Mouse (Mus musculus) C2C12 (cell line): ENCODE results near the gene Zbtb8a.

Experiments used
- CEBPB ChIP-seq: IDR thresholded peaks from one replicate; pipeline ENCODE4 v1.6.1; 2011; ENCODE audit warnings: low read depth, mild to moderate bottlenecking, control low read depth, moderate library complexity
- CTCF ChIP-seq: IDR thresholded peaks from one replicate; pipeline ENCODE4 v1.5.1; 2011; ENCODE audit not compliant: control insufficient read depth, insufficient read depth, insufficient read length
- FOSL1 ChIP-seq: IDR thresholded peaks from one replicate; pipeline ENCODE4 v1.8.0; 2011; ENCODE audit warnings: mild to moderate bottlenecking, low read length; ENCODE audit not compliant: poor library complexity, insufficient read depth, severe bottlenecking
- MAX ChIP-seq: IDR thresholded peaks from one replicate; pipeline ENCODE4 v1.6.1; 2011; ENCODE audit warnings: mild to moderate bottlenecking, control low read depth
- MYOD1 ChIP-seq: IDR thresholded peaks from one replicate; pipeline ENCODE4 v1.6.1; 2011; ENCODE audit warnings: low read depth; ENCODE audit not compliant: control insufficient read depth, insufficient read length
- MYOG ChIP-seq: IDR thresholded peaks from one replicate; pipeline ENCODE4 v1.6.1; 2011; ENCODE audit not compliant: control insufficient read depth, insufficient read length; ENCODE audit errors: extremely low read depth
- USF1 ChIP-seq: IDR thresholded peaks from one replicate; pipeline ENCODE4 v1.6.1; 2011; ENCODE audit warnings: low read depth, mild to moderate bottlenecking, control low read depth, moderate library complexity

GRCm38 (mm10) chr4:129363463-129363862 lies 14.5 kb downstream of the Zbtb8a start:
- no peak for TF ChIP-seq CTCF
- no peak for TF ChIP-seq FOSL1
- TF ChIP-seq MYOG = no peak
- TF ChIP-seq USF1 = no peak
- TF ChIP-seq MAX = no peak
- no peak for TF ChIP-seq MYOD1
- TF ChIP-seq CEBPB = no peak
